Mouse (Mus musculus) embryo, embryonic 9.5 days (tissue): ENCODE measurements at regions not wholly inside any gene's neighbourhood (a gene's known extent, or its start where the extent isn't known, plus 50 kb on each side); places are given as distances from the start of the nearest gene placed in this dataset.

Experiments
- DNase-seq: peaks from one replicate; pipeline ENCODE4 v3.0.0-alpha.2; 2017; ENCODE audit errors: extremely low spot score

DNA sequence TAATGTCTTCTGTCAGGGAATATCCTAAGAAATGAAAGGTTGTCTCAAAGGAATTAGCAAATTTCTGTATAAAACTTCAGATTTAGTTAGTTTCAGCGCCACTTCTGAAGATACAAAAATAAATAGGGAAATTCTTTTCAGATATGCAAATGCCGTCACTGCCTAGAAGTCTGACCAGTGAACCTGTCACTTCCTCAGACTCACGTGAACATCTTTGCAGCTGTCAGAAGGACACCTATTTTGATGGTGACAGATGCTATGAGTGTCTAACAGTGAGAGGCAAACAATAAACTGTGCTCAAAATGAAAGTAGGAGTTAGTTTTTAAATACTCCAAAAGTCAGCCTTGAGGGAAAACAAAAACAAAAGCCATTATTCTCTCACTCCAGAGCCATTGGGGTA lies 57.5 kb upstream of the Igf1r start:
- DNase-seq = no peak

- no peak for DNase-seq
Measured at GRCm38 (mm10) chr7:67892917-67893316, 59.7 kb upstream of the Igf1r start.

- DNase-seq = no peak
Measured at GRCm38 (mm10) chr7:67883040-67883439, 69.6 kb upstream of the Igf1r start.

DNA sequence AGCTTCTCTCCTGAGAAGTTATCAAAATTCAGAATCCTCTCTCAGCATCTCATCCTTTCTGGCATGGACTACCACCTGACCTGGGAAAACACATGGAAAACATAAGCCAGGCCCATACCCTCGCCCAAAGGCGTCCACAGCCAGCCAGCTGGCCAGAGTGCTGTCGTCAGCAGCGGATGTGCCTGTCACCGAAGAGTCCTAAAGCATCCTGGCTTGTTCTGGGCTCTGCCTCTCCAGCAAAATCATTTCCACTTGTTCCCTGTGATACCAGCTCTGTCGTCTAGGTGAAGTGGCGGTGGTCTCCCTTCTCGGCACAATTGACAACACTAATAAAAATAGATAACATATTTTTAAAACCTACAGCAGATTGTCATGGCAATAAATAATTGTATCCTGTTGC lies 70.0 kb upstream of the Igf1r start:
- no peak for DNase-seq

DNA sequence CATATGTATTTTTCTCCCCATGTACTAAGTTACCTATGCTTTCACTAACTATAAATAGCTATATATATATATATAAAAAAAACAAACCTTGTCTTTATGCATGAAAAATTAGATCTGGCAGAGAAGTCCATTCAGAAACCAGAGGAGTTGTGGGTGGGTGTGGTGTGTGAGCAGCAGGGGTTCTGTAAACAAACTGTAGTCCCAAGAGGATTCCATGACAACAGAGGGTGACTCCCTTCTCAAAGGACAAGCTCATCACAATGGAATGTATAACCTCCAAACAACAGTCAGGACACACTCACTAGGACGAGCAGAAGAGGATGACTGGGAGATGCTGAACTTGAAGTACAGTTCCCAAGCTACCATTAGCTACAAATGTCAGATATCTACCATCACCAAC lies 74.4 kb upstream of the Igf1r start:
- DNase-seq = no peak

DNA sequence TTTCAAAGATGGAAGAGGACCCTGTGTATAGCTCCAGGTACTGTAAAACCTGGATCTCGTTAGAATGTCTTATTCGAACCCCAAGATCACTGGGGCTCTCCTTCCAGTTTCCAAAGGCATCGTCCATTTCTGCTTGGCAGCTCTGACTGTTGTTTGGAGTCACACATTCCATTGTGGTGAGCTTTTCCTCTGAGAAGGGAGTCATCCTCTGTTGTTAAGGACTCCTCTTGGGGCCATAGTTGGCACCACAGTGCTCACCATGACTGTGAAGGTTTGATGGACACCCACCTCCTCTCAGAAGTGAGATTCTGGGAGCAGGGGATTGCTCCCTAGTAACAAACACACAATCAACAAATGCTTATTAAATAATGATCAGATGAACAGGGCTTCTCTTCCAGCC lies 75.0 kb upstream of the Igf1r start:
- DNase-seq = no peak

- DNase-seq = no peak
Measured at GRCm38 (mm10) chr7:67854080-67855022, 94.8 kb upstream of the Synm start.

- no peak for DNase-seq
Measured at GRCm38 (mm10) chr7:67852859-67853258, 93.3 kb upstream of the Synm start.

DNA sequence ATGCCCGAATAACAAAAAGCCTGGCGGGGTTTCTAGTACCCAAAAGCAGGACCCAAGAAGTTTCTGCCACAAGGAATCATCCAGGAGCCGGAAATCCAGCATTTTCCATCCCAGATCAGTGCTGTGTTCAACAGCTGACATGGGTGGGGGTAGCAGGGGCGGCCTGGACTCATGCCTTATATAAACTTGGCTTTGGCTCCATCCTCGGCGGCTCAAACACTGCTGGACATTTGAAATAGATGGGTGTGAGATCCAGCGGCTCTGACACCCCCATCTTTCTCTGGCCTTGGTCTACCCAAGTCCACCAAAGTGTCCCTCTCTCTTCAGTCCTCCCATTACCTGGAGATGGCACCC lies 89.9 kb upstream of the Synm start:
- DNase-seq = no peak

GRCm38 (mm10) chr7:67848589-67849508 lies 89.3 kb upstream of the Synm start:
- DNase-seq = peak; percentile 85

GRCm38 (mm10) chr7:67846796-67847195 lies 87.3 kb upstream of the Synm start:
- no peak for DNase-seq

DNA sequence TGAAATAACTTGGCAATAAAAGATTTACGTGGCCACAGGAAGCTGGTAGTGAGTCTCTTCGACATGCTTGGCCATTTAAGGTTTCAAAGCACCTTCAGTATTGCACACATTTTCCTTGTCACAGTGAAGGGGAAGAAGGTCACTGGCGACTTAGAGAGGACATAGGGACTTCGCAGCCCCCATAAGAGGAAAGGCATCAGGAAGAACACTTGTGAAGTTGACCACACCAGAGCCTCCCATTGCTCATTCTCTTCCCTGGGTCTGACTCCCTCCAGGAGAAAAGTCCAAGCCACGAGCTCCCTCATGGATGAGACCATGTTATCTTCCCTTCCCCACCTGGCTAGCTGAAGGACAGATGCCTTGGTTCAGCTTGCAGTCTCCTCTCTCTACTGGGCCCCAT lies 77.4 kb upstream of the Synm start:
- DNase-seq = no peak

DNA sequence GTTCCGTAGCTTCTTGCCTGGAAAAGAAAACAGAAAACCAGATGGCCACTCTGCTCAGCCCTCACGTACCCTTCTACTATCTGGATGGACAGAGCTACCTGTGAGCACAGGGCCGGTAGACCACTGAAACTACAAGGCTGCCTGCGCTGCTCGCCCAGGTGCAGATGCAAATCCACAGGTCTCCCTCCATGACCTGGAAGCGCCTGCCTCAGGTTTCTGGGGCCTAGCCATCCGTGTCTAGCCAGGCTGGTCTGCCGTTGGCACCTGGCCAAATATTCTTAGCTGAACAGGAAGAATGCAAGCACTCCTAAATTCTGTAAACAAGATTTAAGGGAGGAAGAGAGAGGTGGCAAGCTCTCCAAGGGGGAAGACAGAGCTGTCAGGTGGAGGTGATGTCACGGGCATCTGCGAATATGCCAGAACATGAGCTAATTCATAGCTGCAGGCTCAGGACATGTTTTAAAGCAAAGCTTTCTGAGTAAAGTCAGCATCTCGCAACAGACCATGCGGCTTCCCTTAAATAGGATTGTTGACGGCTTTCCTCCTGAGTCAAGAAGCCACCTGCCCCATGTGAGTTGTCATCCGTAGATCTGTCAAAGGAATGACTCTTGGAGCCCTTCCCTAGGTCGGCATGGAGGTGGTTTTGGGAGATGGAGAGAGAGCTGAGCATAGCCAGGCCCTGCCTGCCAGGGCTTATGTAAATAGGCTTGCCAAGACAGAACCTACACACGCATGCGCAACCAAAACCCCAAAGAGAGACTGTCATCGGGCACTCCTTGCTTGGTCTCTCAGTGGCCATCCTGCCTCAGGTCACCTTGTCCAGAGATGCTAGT lies 76.8 kb upstream of the Synm start:
- no peak for DNase-seq

DNA sequence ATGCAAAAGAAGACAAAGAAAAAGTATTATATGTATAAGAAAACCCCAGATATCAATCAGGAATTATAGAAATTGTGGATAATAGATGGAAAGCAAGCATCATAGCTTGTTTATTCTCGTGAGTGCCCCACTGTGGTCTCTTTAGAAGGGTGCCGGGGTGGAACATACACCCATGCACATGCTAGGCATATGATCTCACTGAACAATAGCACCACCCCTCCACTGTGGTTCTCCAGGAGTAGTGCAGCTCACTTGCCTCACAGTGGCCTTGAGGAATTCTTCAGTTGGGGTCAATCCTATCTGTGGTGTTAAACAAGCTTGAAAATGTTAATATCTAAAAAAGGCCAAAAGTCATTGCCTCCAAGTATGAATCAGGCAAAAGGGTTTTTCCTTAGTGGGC lies 72.2 kb upstream of the Synm start:
- no peak for DNase-seq

DNA sequence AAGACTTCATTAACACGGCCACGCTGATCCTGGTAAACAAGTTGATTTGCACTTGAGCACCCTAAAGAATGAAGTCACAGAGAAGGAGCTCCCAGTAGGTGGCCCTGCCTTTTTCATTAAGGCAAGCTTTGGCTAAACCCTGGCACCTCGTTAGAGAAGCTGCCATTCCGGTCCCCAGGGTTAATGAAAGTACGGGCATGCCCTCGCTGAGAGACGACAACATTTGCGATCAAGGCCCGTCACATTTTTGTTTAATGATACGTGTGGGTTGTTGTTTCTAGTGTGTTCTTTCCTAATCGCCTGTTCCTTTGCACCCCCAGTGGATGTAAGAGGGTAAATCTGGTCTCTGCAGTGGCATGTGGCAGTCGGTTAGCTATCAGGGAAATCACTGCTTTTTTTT lies 67.8 kb upstream of the Synm start:
- DNase-seq = no peak

DNA sequence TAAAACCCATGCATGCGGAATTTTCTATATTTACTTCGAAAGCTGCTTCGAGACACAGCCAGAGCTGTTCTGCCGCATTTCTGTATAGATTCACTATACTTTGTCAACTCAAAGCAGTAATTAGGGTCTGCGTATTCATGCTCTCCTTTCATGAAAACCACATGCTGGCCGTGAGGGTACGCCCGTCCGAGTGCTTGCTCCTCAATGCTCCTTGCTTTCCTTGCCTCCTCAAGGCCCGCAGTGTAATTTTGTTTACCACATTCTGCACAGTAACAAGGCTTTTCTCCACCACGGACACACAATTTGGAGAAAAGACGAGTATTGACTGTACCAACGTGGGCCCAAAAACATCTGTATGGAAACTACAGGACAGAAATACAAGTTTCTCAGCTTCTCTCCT lies 67.4 kb upstream of the Synm start:
- no peak for DNase-seq

- no peak for DNase-seq
Measured at GRCm38 (mm10) chr7:67826368-67826767, 66.8 kb upstream of the Synm start.

GRCm38 (mm10) chr7:67825636-67826280 lies 66.2 kb upstream of the Synm start:
- DNase-seq = no peak

DNA sequence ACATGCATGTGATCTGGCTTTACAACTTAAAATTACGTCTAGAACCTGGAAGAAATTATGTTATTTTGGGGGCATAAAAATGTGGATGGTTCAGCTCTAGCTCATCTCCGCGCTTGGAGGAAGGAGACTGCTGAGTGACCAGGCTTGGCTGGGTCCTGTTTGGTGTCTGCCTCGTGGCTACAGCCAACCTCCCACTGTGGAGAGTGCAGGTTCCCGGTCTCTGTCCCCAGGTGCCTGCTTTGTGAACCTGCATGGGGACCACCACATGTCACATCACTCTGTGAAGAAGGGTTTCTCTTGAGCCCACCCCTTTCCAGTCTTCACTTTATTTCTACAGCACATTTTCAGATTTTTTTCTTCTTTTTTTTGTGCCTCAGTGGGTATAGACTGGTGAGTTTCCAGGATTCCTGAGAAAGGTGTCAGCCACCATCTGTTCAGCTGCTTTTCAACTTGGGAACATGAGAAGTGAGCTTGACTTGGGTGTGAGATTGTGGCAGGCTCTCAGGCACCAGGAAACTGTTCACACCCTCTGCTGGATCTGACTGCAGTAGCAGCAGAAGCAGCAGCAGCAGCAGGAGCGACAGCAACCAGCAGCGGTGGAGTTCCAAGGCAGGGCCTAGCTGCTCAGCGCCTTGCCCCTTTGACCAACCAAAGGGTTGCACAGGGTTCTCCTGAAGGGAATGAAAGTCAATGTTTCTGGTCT lies 64.6 kb upstream of the Synm start:
- no peak for DNase-seq

GRCm38 (mm10) chr7:67819551-67819950 lies 60.0 kb upstream of the Synm start:
- no peak for DNase-seq

DNA sequence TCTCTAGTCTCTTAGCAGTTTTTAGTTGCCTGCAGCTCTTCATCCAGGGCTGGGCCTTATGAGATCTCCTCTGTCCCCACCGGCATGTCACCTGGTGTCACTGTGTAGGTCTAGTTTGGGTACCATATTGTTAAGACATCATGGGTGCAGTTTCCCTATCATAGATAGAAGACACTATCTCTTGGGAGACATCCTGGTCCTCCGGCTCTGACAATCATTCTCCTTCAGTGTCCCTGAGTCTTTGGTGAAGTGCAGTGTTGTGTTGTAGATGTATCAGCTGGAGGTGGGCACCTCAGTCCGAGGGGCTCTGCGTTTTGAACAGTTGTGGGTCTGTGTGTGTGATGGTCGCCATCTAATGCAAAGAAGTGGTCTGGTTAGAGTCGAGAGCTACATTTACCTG lies 58.0 kb upstream of the Synm start:
- DNase-seq = no peak
